Comparison of ENCODE assay signal across 22 mouse cellular contexts in the genomic region with DNA sequence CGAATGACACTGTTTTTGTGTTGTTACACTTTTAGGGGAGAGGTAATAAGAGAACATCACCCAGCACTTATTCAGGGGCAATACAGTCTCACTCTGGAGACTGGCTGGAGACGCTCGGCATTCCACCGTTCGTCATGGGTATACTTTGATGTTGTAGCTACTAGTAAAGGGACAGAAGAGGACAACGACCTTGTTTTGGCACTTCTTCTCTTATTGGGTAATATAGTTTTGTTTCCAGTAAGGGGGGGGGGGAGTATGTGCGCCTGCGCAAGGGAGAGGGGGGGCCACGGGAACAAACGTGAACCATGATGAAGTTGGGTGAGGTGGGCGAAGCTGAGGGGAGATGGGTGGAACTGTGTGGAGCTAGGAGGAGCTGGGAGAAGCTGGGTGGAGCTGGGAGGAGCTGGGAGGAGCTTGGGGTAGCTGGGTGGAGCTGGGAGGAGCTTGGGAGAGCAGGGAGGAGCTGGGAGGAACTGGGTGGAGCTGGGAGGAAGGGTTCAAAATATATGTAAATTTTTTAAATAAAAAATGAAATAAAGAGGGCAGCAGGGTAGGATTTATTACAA.
DNase-seq lines count a peak whose midpoint lies in the region; ATAC-seq lines count a peak whose summit lies in the region.
"Had no signal": no experiment of that assay in that cellular context is flagged by ENCODE, and none has a peak within 500 bp of the region (broad histone marks: within the 10 kb centered on the region; RNA-seq: fewer than 3 reads in every experiment).

No protein-coding gene starts in this region.

- H3K4me1 ChIP-seq in forebrain, embryonic 10.5 days: peaks cover 48% of the 10 kb centered on the region
- peaks cover 4% of the 10 kb centered on the region; the same call in 1 of the 2 replicates for H3K4me1 ChIP-seq in forebrain, embryonic 11.5 days (replicated peaks; ENCODE audit: control insufficient read depth, insufficient read depth, low read length)
- H3K4me1 ChIP-seq: heart, embryonic 10.5 days had no signal

- no peak for DNase-seq in forebrain, embryonic 10.5 days (ENCODE audit: extremely low spot score, low spot score)
- DNase-seq in forebrain, embryonic 11.5 days (ENCODE audit: low spot score): no peak
- peak; percentile 22 for DNase-seq in lung, postnatal 10 days
- DNase-seq in lung, postnatal 36 days: no peak
- DNase-seq in Muller cell, postnatal 12 days (ENCODE audit: inconsistent ontology term): no peak
- no peak for DNase-seq in layer of hippocampus, postnatal 14 days (ENCODE audit: low spot score in 2 of 2)
- DNase-seq: B cell, adult 2 months; cerebellum, adult 11-12 months; cerebellum, postnatal 14 days; kidney, adult 11 months; kidney, postnatal 25 days; lung, postnatal 4 days; retina, postnatal 1 day; thymus, postnatal 36 days had no signal

- H3K4me2 ChIP-seq in forebrain, embryonic 11.5 days (ENCODE audit: low read depth, low read length, severe bottlenecking): no peak overlapping the region
- H3K4me2 ChIP-seq: embryonic facial prominence, embryonic 13.5 days; liver, embryonic 15.5 days; midbrain, embryonic 11.5 days had no signal

- ATAC-seq in forebrain, embryonic 11.5 days (replicated peaks; ENCODE audit: low FRiP score): no peak
- ATAC-seq in erythroblast, adult 5-6 weeks (replicated peaks; ENCODE audit: low FRiP score, poor library complexity, severe bottlenecking): peak; percentile 78
- ATAC-seq in megakaryocyte progenitor cell, adult 5-6 weeks (replicated peaks; ENCODE audit: poor library complexity): peak; percentile 44; the same call in 1 of the 2 replicates

- H3K4me3 ChIP-seq in forebrain, embryonic 10.5 days: no peak overlapping the region
- no peak overlapping the region for H3K4me3 ChIP-seq in forebrain, embryonic 11.5 days (ENCODE audit: low read depth, low read length)
- H3K4me3 ChIP-seq: embryonic facial prominence, embryonic 13.5 days; heart, embryonic 10.5 days; hindbrain, embryonic 10.5 days; limb, embryonic 10.5 days; liver, embryonic 15.5 days had no signal

- H3K27me3 ChIP-seq in forebrain, embryonic 10.5 days (ENCODE audit: poor library complexity, severe bottlenecking): no peaks in the 10 kb centered on the region
- H3K27me3 ChIP-seq in forebrain, embryonic 11.5 days (ENCODE audit: control insufficient read depth, insufficient read depth, low read length): no peaks in the 10 kb centered on the region
- H3K27me3 ChIP-seq: embryonic facial prominence, embryonic 13.5 days; liver, embryonic 15.5 days had no signal

- WGBS in forebrain, embryonic 10.5 days: 89% methylated on average over 11 of the region's 11 CpGs
- 83% methylated on average over 11 of the region's 11 CpGs for WGBS in forebrain, embryonic 11.5 days

- H3K9me3 ChIP-seq in forebrain, embryonic 10.5 days: peaks cover 16% of the 10 kb centered on the region; the same call in 1 of the 2 replicates
- H3K9me3 ChIP-seq in forebrain, embryonic 11.5 days (ENCODE audit: control insufficient read depth, low read length): no peaks in the 10 kb centered on the region; the same call in 1 of the 2 replicates
- H3K9me3 ChIP-seq: hindbrain, embryonic 10.5 days; liver, embryonic 15.5 days had no signal

- no peak overlapping the region for H3K9ac ChIP-seq in forebrain, embryonic 11.5 days (ENCODE audit: low read length)
- H3K9ac ChIP-seq: embryonic facial prominence, embryonic 13.5 days; liver, embryonic 15.5 days had no signal

- peak overlapping the region; percentile 30; the same call in 1 of the 2 replicates for H3K27ac ChIP-seq in forebrain, embryonic 10.5 days
- no peak overlapping the region for H3K27ac ChIP-seq in forebrain, embryonic 11.5 days (ENCODE audit: low read depth, low read length)
- H3K27ac ChIP-seq: embryonic facial prominence, embryonic 13.5 days; heart, embryonic 10.5 days; hindbrain, embryonic 10.5 days; limb, embryonic 10.5 days; liver, embryonic 15.5 days had no signal

- H3K36me3 ChIP-seq in forebrain, embryonic 10.5 days (replicated peaks): peaks cover 7% of the 10 kb centered on the region; the same call in 1 of the 2 replicates
- no peaks in the 10 kb centered on the region for H3K36me3 ChIP-seq in forebrain, embryonic 11.5 days (ENCODE audit: control insufficient read depth, insufficient read depth, low read length)
